In the genomic region with DNA sequence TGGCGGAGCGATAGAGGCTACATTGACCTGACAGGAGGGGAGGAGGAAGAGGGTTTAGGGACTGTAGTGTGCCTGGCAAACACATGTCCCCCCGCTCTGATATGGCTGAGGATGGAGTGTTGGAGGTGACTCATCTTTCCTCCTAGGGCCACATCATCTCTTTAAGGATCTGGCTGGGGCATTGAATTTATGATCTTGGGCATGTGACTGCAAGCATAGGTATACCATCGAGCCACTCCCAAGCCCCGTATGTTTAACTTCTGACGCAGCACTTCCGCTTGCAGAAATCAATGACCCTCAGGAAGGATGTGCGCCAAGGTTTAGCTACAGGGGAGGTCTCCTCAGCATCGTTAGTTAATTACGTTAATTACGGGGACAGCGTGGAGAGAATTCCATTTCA, we compare ENCODE assay signal across 36 mouse cellular contexts. TPM values are rescaled to one million over a fixed set of nuclear protein-coding genes. Genes with fewer than 3 reads are reported as not detected.
DNase-seq lines count a peak whose midpoint lies in the region; ATAC-seq and TF ChIP-seq lines count a peak whose summit lies in the region.
"Had no signal": no experiment of that assay in that cellular context is flagged by ENCODE, and none has a peak within 500 bp of the region (broad histone marks: within the 10 kb centered on the region; RNA-seq: fewer than 3 reads in every experiment).

No protein-coding gene starts in this region.

- peak; percentile 64 for DNase-seq in urinary bladder, postnatal 14 days (ENCODE audit: low spot score)
- DNase-seq in urinary bladder, postnatal 10 days (ENCODE audit: low spot score), result no peak
- DNase-seq in stomach, postnatal 0 days (ENCODE audit: low spot score), result no peak
- no peak for DNase-seq in heart, adult 18-20 months
- no peak for DNase-seq in embryonic facial prominence, embryonic 10.5 days (ENCODE audit: low spot score)
- no peak for DNase-seq in heart, adult 2 months
- DNase-seq: adrenal gland, postnatal 25 days; B cell, adult 2 months; cerebellum, adult 8-10 months; cerebellum, postnatal 10 days; cerebellum, postnatal 36 days; embryo, embryonic 11 days; gastrocnemius, postnatal 10 days; gastrocnemius, postnatal 36 days; heart, postnatal 10 days; heart, postnatal 36 days had no signal

- TF ChIP-seq EP300 in ES-Bruce4 (IDR thresholded peaks at IDR 0.05; ENCODE audit: insufficient read depth, low read depth, low read length), result no peak
- TF ChIP-seq EP300 in stomach, postnatal 0 days (optimal IDR thresholded peaks at IDR 0.05), result no peak
- no peak for TF ChIP-seq EP300 in heart, adult 2 months (IDR thresholded peaks at IDR 0.05; ENCODE audit: insufficient read depth, low read depth, low read length)

- no peak for TF ChIP-seq POLR2A in ES-Bruce4 (IDR thresholded peaks at IDR 0.05; ENCODE audit: insufficient read depth, low read length)
- TF ChIP-seq POLR2A in heart, adult 2 months (IDR thresholded peaks at IDR 0.05; ENCODE audit: insufficient read depth, low read depth, low read length), result no peak

- no peak overlapping the region for H3K27ac ChIP-seq in ES-Bruce4 (ENCODE audit: insufficient read depth, low read length)
- H3K27ac ChIP-seq in intestine, embryonic 16.5 days (ENCODE audit: low read length), result no peak overlapping the region
- H3K27ac ChIP-seq in stomach, postnatal 0 days (replicated peaks), result no peak overlapping the region
- no peak overlapping the region for H3K27ac ChIP-seq in embryonic facial prominence, embryonic 10.5 days (replicated peaks)
- H3K27ac ChIP-seq in heart, adult 2 months, result no peak overlapping the region
- H3K27ac ChIP-seq: forebrain, embryonic 10.5 days; forebrain, embryonic 13.5 days; heart, embryonic 15.5 days; hindbrain, embryonic 10.5 days; hindbrain, embryonic 14.5 days; hindbrain, postnatal 0 days had no signal

- 45% methylated on average over 12 of the region's 12 CpGs for WGBS in intestine, embryonic 16.5 days
- WGBS in stomach, postnatal 0 days, result 52% methylated on average over 12 of the region's 12 CpGs
- 61% methylated on average over 12 of the region's 12 CpGs for WGBS in embryonic facial prominence, embryonic 10.5 days
- WGBS in heart, adult 2 months, result 52% methylated on average over 12 of the region's 12 CpGs

- H3K4me3 ChIP-seq in ES-Bruce4 (ENCODE audit: low read depth, low read length), result no peak overlapping the region
- no peak overlapping the region for H3K4me3 ChIP-seq in intestine, embryonic 16.5 days (ENCODE audit: low read length)
- no peak overlapping the region for H3K4me3 ChIP-seq in stomach, postnatal 0 days (ENCODE audit: low read depth, low read length)
- H3K4me3 ChIP-seq in embryonic facial prominence, embryonic 10.5 days, result no peak overlapping the region
- no peak overlapping the region for H3K4me3 ChIP-seq in heart, adult 2 months
- H3K4me3 ChIP-seq: forebrain, embryonic 10.5 days; forebrain, embryonic 13.5 days; heart, embryonic 12.5 days; heart, embryonic 15.5 days; hindbrain, embryonic 10.5 days had no signal

- no peak overlapping the region; the same call in 1 of the 2 replicates for H3K4me2 ChIP-seq in intestine, embryonic 16.5 days (ENCODE audit: low read depth, low read length)
- no peak overlapping the region for H3K4me2 ChIP-seq in stomach, postnatal 0 days (replicated peaks; ENCODE audit: low read depth)
- H3K4me2 ChIP-seq: forebrain, embryonic 13.5 days; heart, embryonic 12.5 days; heart, embryonic 15.5 days; hindbrain, embryonic 14.5 days had no signal

- no peak for TF ChIP-seq CTCF in ES-Bruce4 (IDR thresholded peaks at IDR 0.05; ENCODE audit: low read depth, low read length)
- no peak for TF ChIP-seq CTCF in stomach, postnatal 0 days (IDR thresholded peaks at IDR 0.05; ENCODE audit: low read depth)
- no peak for TF ChIP-seq CTCF in heart, adult 2 months (IDR thresholded peaks at IDR 0.05)

- peaks cover 9% of the 10 kb centered on the region for H3K79me2 ChIP-seq in heart, adult 2 months (replicated peaks; ENCODE audit: control insufficient read depth, insufficient read depth, low read length)

- H3K4me1 ChIP-seq in ES-Bruce4 (ENCODE audit: control insufficient read depth, insufficient read depth, low read length), result no peaks in the 10 kb centered on the region
- peaks cover 10% of the 10 kb centered on the region for H3K4me1 ChIP-seq in intestine, embryonic 16.5 days (ENCODE audit: control insufficient read depth, insufficient read depth, low read length)
- no peaks in the 10 kb centered on the region for H3K4me1 ChIP-seq in stomach, postnatal 0 days (replicated peaks; ENCODE audit: control insufficient read depth, insufficient read depth)
- H3K4me1 ChIP-seq in embryonic facial prominence, embryonic 10.5 days, result peaks cover 22% of the 10 kb centered on the region
- H3K4me1 ChIP-seq in heart, adult 2 months (ENCODE audit: control insufficient read depth, insufficient read depth, low read length), result peaks cover 4% of the 10 kb centered on the region

- ATAC-seq in intestine, embryonic 16.5 days, result peak; percentile 34; the same call in 1 of the 2 replicates
- peak; percentile 16; the same call in 1 of the 2 replicates for ATAC-seq in stomach, postnatal 0 days (ENCODE audit: low FRiP score, low TSS enrichment)
- ATAC-seq: CD4-positive, CD25-positive, alpha-beta regulatory T cell, adult 4 months; forebrain, embryonic 13.5 days; forebrain, embryonic 16.5 days; hindbrain, postnatal 0 days; inflammation-experienced regulatory T-cells, adult 6 months; Patski had no signal

- intact Hi-C loops in heart, adult 2 months (cut with DNase I), result no loop called here

- no peaks in the 10 kb centered on the region for H3K27me3 ChIP-seq in ES-Bruce4 (ENCODE audit: control insufficient read depth, insufficient read depth, low read length, poor library complexity, severe bottlenecking)
- H3K27me3 ChIP-seq in intestine, embryonic 16.5 days (replicated peaks; ENCODE audit: control insufficient read depth, insufficient read depth, low read length), result no peaks in the 10 kb centered on the region
- H3K27me3 ChIP-seq in stomach, postnatal 0 days (ENCODE audit: control insufficient read depth, insufficient read depth, low read length), result no peaks in the 10 kb centered on the region
- H3K27me3 ChIP-seq in embryonic facial prominence, embryonic 10.5 days (replicated peaks; ENCODE audit: low read depth, poor library complexity, severe bottlenecking), result no peaks in the 10 kb centered on the region
- no peaks in the 10 kb centered on the region for H3K27me3 ChIP-seq in heart, adult 2 months (ENCODE audit: control insufficient read depth, insufficient read depth, low read length)
- H3K27me3 ChIP-seq: forebrain, embryonic 13.5 days; heart, embryonic 12.5 days; heart, embryonic 15.5 days; Patski had no signal

- peak overlapping the region; percentile 33; the same call in 1 of the 2 replicates for H3K9ac ChIP-seq in ES-Bruce4 (ENCODE audit: low read depth, poor library complexity, severe bottlenecking)
- no peak overlapping the region for H3K9ac ChIP-seq in intestine, embryonic 16.5 days (ENCODE audit: low read depth, low read length)
- no peak overlapping the region for H3K9ac ChIP-seq in stomach, postnatal 0 days (ENCODE audit: low read length)
- no peak overlapping the region for H3K9ac ChIP-seq in heart, adult 2 months (ENCODE audit: low read depth, low read length)
- H3K9ac ChIP-seq: forebrain, embryonic 13.5 days; heart, embryonic 12.5 days; heart, embryonic 15.5 days; hindbrain, embryonic 14.5 days had no signal

- H3K36me3 ChIP-seq in ES-Bruce4 (ENCODE audit: control insufficient read depth, insufficient read depth, low read length, poor library complexity, severe bottlenecking), result no peaks in the 10 kb centered on the region
- no peaks in the 10 kb centered on the region for H3K36me3 ChIP-seq in intestine, embryonic 16.5 days (ENCODE audit: control insufficient read depth, insufficient read depth, low read length)
- no peaks in the 10 kb centered on the region for H3K36me3 ChIP-seq in stomach, postnatal 0 days (ENCODE audit: control insufficient read depth, insufficient read depth, low read length)
- H3K36me3 ChIP-seq in embryonic facial prominence, embryonic 10.5 days (replicated peaks), result no peaks in the 10 kb centered on the region
- no peaks in the 10 kb centered on the region for H3K36me3 ChIP-seq in heart, adult 2 months (ENCODE audit: control insufficient read depth, insufficient read depth, low read length)
- H3K36me3 ChIP-seq: forebrain, embryonic 10.5 days; heart, embryonic 12.5 days; heart, embryonic 15.5 days; hindbrain, embryonic 10.5 days had no signal

- no peaks in the 10 kb centered on the region for H3K9me3 ChIP-seq in ES-Bruce4 (replicated peaks; ENCODE audit: control insufficient read depth, insufficient read depth, low read length, poor library complexity, severe bottlenecking)
- no peaks in the 10 kb centered on the region for H3K9me3 ChIP-seq in intestine, embryonic 16.5 days (ENCODE audit: control insufficient read depth, low read length)
- no peaks in the 10 kb centered on the region for H3K9me3 ChIP-seq in stomach, postnatal 0 days (ENCODE audit: control insufficient read depth, low read length)
- no peaks in the 10 kb centered on the region for H3K9me3 ChIP-seq in embryonic facial prominence, embryonic 10.5 days
- H3K9me3 ChIP-seq: forebrain, embryonic 10.5 days; forebrain, embryonic 13.5 days; heart, embryonic 12.5 days; heart, embryonic 15.5 days had no signal

RNA-seq across cellular contexts. Expression of a gene that starts 3.4 kb away (rescaled TPM):
- polyA plus RNA-seq in ES-Bruce4 (2011; ENCODE audit: insufficient read depth, insufficient read length, low read depth, missing spikeins), result 35.1 and 38.1 TPM in 2 replicates
- polyA plus RNA-seq in intestine, embryonic 16.5 days (2015; fragmentation: Nextera tagmentation; extraction: Ambion mirVana), result 71.9 and 88.2 TPM in 2 replicates
- 21.1 and 25.8 TPM in 2 replicates for polyA plus RNA-seq in stomach, postnatal 0 days (2015; fragmentation: Nextera tagmentation; extraction: Ambion mirVana)
- 10 to 100 TPM; 34.0 to 35.1 TPM for total RNA-seq in heart, adult 18-20 months (2021)
- polyA plus RNA-seq in embryonic facial prominence, embryonic 10.5 days (2016; fragmentation: Nextera tagmentation; extraction: Ambion mirVana), result 50.3 and 50.6 TPM in 2 replicates
- 10 to 100 TPM; 35.9 to 37.1 TPM for total RNA-seq in heart, adult 2 months (2021)
- polyA plus RNA-seq in heart, adult 2 months (2012; rRNA removed), result 51.9 and 56.5 TPM in 2 replicates

RNA-seq across cellular contexts. Expression of a gene that starts 18.5 kb away (rescaled TPM):
- 22.2 and 28.3 TPM in 2 replicates for polyA plus RNA-seq in ES-Bruce4 (2011; ENCODE audit: insufficient read depth, insufficient read length, low read depth, missing spikeins)
- 20.4 and 23.1 TPM in 2 replicates for polyA plus RNA-seq in intestine, embryonic 16.5 days (2015; fragmentation: Nextera tagmentation; extraction: Ambion mirVana)
- 10.1 and 11.5 TPM in 2 replicates for polyA plus RNA-seq in stomach, postnatal 0 days (2015; fragmentation: Nextera tagmentation; extraction: Ambion mirVana)
- total RNA-seq in heart, adult 18-20 months (2021), result 10 to 100 TPM; 13.6 to 19.5 TPM
- 14.5 and 16.0 TPM in 2 replicates for polyA plus RNA-seq in embryonic facial prominence, embryonic 10.5 days (2016; fragmentation: Nextera tagmentation; extraction: Ambion mirVana)
- total RNA-seq in heart, adult 2 months (2021), result 10 to 100 TPM; 15.3 to 18.8 TPM
- 25.1 and 31.3 TPM in 2 replicates for polyA plus RNA-seq in heart, adult 2 months (2012; rRNA removed)

RNA-seq across cellular contexts. Expression of a gene that starts 37.0 kb away (rescaled TPM):
- 55.4 and 63.2 TPM in 2 replicates for polyA plus RNA-seq in ES-Bruce4 (2011; ENCODE audit: insufficient read depth, insufficient read length, low read depth, missing spikeins)
- polyA plus RNA-seq in intestine, embryonic 16.5 days (2015; fragmentation: Nextera tagmentation; extraction: Ambion mirVana), result 1.2 and 1.3 TPM in 2 replicates
- 464 and 489 TPM in 2 replicates for polyA plus RNA-seq in stomach, postnatal 0 days (2015; fragmentation: Nextera tagmentation; extraction: Ambion mirVana)
- not detected for total RNA-seq in heart, adult 18-20 months (2021)
- not detected in 2 replicates for polyA plus RNA-seq in embryonic facial prominence, embryonic 10.5 days (2016; fragmentation: Nextera tagmentation; extraction: Ambion mirVana)
- total RNA-seq in heart, adult 2 months (2021), result not detected
- not detected in 2 replicates for polyA plus RNA-seq in heart, adult 2 months (2012; rRNA removed)
- total RNA-seq: adrenal gland, adult 18-20 months; adrenal gland, postnatal 25 days; gastrocnemius, adult 18-20 months; gastrocnemius, postnatal 10 days; gastrocnemius, postnatal 36 days; granulocyte monocyte progenitor cell, adult 5-6 weeks; heart, postnatal 10 days; heart, postnatal 36 days; hindbrain, postnatal 0 days had no signal
- polyA plus RNA-seq: brain, embryonic 14.5 days; CD4-positive, CD25-positive, alpha-beta regulatory T cell, adult 4 months; cortical plate, adult 2 months; embryonic facial prominence, embryonic 11.5 days; embryonic facial prominence, embryonic 14.5 days; forebrain, embryonic 10.5 days; forebrain, embryonic 13.5 days; forebrain, embryonic 16.5 days; hindbrain, embryonic 14.5 days; hindbrain, postnatal 0 days; inflammation-experienced regulatory T-cells, adult 6 months; Patski had no signal

RNA-seq across cellular contexts. Expression of a gene that starts 56.2 kb away (rescaled TPM):
- polyA plus RNA-seq in ES-Bruce4 (2011; ENCODE audit: insufficient read depth, insufficient read length, low read depth, missing spikeins), result 3,041 and 3,060 TPM in 2 replicates
- 1,506 and 1,615 TPM in 2 replicates for polyA plus RNA-seq in intestine, embryonic 16.5 days (2015; fragmentation: Nextera tagmentation; extraction: Ambion mirVana)
- polyA plus RNA-seq in stomach, postnatal 0 days (2015; fragmentation: Nextera tagmentation; extraction: Ambion mirVana), result 1,317 and 1,335 TPM in 2 replicates
- total RNA-seq in heart, adult 18-20 months (2021), result 100 to 1,000 TPM; 624 to 648 TPM
- polyA plus RNA-seq in embryonic facial prominence, embryonic 10.5 days (2016; fragmentation: Nextera tagmentation; extraction: Ambion mirVana), result 1,413 and 1,489 TPM in 2 replicates
- 100 to 1,000 TPM; 587 to 705 TPM for total RNA-seq in heart, adult 2 months (2021)
- 1,240 and 1,274 TPM in 2 replicates for polyA plus RNA-seq in heart, adult 2 months (2012; rRNA removed)

Comparison
In these comparisons a context has a peak if more than half of its experiments do, and no peak if none do; other contexts are left out.
1. RNA of a gene that starts 37.0 kb away (polyA plus RNA-seq): 464 to 489 TPM in stomach, postnatal 0 days and 55.4 to 63.2 TPM in ES-Bruce4; 1.2 to 1.3 TPM in intestine, embryonic 16.5 days, not detected in embryonic facial prominence, embryonic 10.5 days and not detected in heart, adult 2 months; every median in the first group is over 10 times any median in the second.